ENCODE assay signal across 8 mouse cellular contexts in genomic region chr11:60914491-60914890, GRCm38 (mm10). TPM values are rescaled to one million over a fixed set of nuclear protein-coding genes. Genes with fewer than 3 reads are reported as not detected.
DNase-seq lines count a peak whose midpoint lies in the region; ATAC-seq and TF ChIP-seq lines count a peak whose summit lies in the region.

Gene Natd1, minus strand, starts transcription at chr11:60914750.

- no peak for TF ChIP-seq CTCF in kidney, adult 2 months (conservative IDR thresholded peaks at IDR 0.05; ENCODE audit: insufficient read depth, insufficient read length, low read depth, low read length)

- H3K36me3 ChIP-seq in kidney, adult 2 months (ENCODE audit: control insufficient read depth, insufficient read depth, low read length), result no peaks in the 10 kb centered on the region
- 0 out of 2 replicates have a peak, but pooled peaks cover 2% of the 10 kb centered on the region for H3K36me3 ChIP-seq in ES-E14 (ENCODE audit: control insufficient read depth, insufficient read depth, low read length, poor library complexity, severe bottlenecking)
- H3K36me3 ChIP-seq in embryonic facial prominence, embryonic 15.5 days, result no peaks in the 10 kb centered on the region
- no peaks in the 10 kb centered on the region for H3K36me3 ChIP-seq in hindbrain, embryonic 15.5 days
- H3K36me3 ChIP-seq in midbrain, embryonic 12.5 days, result no peaks in the 10 kb centered on the region

- no peaks in the 10 kb centered on the region for H3K27me3 ChIP-seq in kidney, adult 2 months (replicated peaks; ENCODE audit: control insufficient read depth, insufficient read depth, low read length)
- H3K27me3 ChIP-seq in embryonic facial prominence, embryonic 15.5 days, result no peaks in the 10 kb centered on the region
- no peaks in the 10 kb centered on the region for H3K27me3 ChIP-seq in hindbrain, embryonic 15.5 days
- no peaks in the 10 kb centered on the region; the same call in 1 of the 2 replicates for H3K27me3 ChIP-seq in midbrain, embryonic 12.5 days

- WGBS in kidney, adult 2 months, result 27% methylated on average over 7 of the region's 7 CpGs
- 22% methylated on average over 7 of the region's 7 CpGs for WGBS in embryonic facial prominence, embryonic 15.5 days
- 33% methylated on average over 7 of the region's 7 CpGs for WGBS in hindbrain, embryonic 15.5 days
- WGBS in midbrain, embryonic 12.5 days, result 39% methylated on average over 7 of the region's 7 CpGs

- no peak for ATAC-seq in embryonic facial prominence, embryonic 15.5 days (ENCODE audit: insufficient number of reproducible peaks, low FRiP score, low TSS enrichment, low read depth)
- no peak for ATAC-seq in hindbrain, embryonic 15.5 days (ENCODE audit: low FRiP score, low read depth)
- ATAC-seq in midbrain, embryonic 12.5 days (ENCODE audit: low FRiP score, low read depth), result no peak

- H3K4me2 ChIP-seq in embryonic facial prominence, embryonic 15.5 days (replicated peaks), result peak within 1 kb of the TSS; percentile 92
- H3K4me2 ChIP-seq in hindbrain, embryonic 15.5 days, result peak within 1 kb of the TSS; percentile 92
- H3K4me2 ChIP-seq in midbrain, embryonic 12.5 days (replicated peaks), result peak within 1 kb of the TSS; percentile 65

- peak within 1 kb of the TSS; percentile 87 for H3K9ac ChIP-seq in ES-E14 (ENCODE audit: insufficient read depth, low read depth, low read length, poor library complexity, severe bottlenecking)
- peak within 1 kb of the TSS; percentile 91 for H3K9ac ChIP-seq in embryonic facial prominence, embryonic 15.5 days
- peak within 1 kb of the TSS; percentile 92 for H3K9ac ChIP-seq in hindbrain, embryonic 15.5 days
- H3K9ac ChIP-seq in midbrain, embryonic 12.5 days (replicated peaks), result peak within 1 kb of the TSS; percentile 91

- H3K4me3 ChIP-seq in kidney, adult 2 months (ENCODE audit: insufficient read depth, low read depth, low read length), result peak within 1 kb of the TSS; percentile 88
- peak within 1 kb of the TSS; percentile 87 to 90 for H3K4me3 ChIP-seq in ES-E14 (ENCODE audit: insufficient read depth in 1 of 2, low read depth in 1 of 2, low read length in 2 of 2, poor library complexity in 1 of 2, severe bottlenecking in 1 of 2)
- H3K4me3 ChIP-seq in embryonic facial prominence, embryonic 15.5 days (replicated peaks), result peak within 1 kb of the TSS; percentile 87
- peak within 1 kb of the TSS; percentile 91 for H3K4me3 ChIP-seq in hindbrain, embryonic 15.5 days
- H3K4me3 ChIP-seq in midbrain, embryonic 12.5 days, result peak within 1 kb of the TSS; percentile 95

- no peaks in the 10 kb centered on the region for H3K9me3 ChIP-seq in ES-E14 (ENCODE audit: control insufficient read depth, insufficient read depth, low read depth, low read length)
- no peaks in the 10 kb centered on the region for H3K9me3 ChIP-seq in embryonic facial prominence, embryonic 15.5 days (replicated peaks)
- no peaks in the 10 kb centered on the region for H3K9me3 ChIP-seq in hindbrain, embryonic 15.5 days
- no peaks in the 10 kb centered on the region for H3K9me3 ChIP-seq in midbrain, embryonic 12.5 days

- peaks cover 22% of the 10 kb centered on the region; the same call in 1 of the 2 replicates for H3K4me1 ChIP-seq in kidney, adult 2 months (ENCODE audit: control insufficient read depth, insufficient read depth, low read length)
- peaks cover 11 to 35% of the 10 kb centered on the region in 2 experiments for H3K4me1 ChIP-seq in ES-E14 (ENCODE audit: control insufficient read depth in 2 of 2, insufficient read depth in 2 of 2, low read length in 2 of 2, poor library complexity in 1 of 2)
- peaks cover 27% of the 10 kb centered on the region for H3K4me1 ChIP-seq in embryonic facial prominence, embryonic 15.5 days
- peaks cover 36% of the 10 kb centered on the region for H3K4me1 ChIP-seq in hindbrain, embryonic 15.5 days (replicated peaks)
- peaks cover 24% of the 10 kb centered on the region for H3K4me1 ChIP-seq in midbrain, embryonic 12.5 days

- H3K27ac ChIP-seq in kidney, adult 2 months (ENCODE audit: insufficient read depth, low read depth, low read length), result peak within 1 kb of the TSS; percentile 54
- 0 out of 2 replicates have a peak within 1 kb of the TSS, but pooled peaks have one; percentile 9 for H3K27ac ChIP-seq in ES-E14 (ENCODE audit: insufficient read depth, low read depth, low read length, poor library complexity, severe bottlenecking)
- H3K27ac ChIP-seq in embryonic facial prominence, embryonic 15.5 days (replicated peaks), result peak within 1 kb of the TSS; percentile 79
- H3K27ac ChIP-seq in hindbrain, embryonic 15.5 days (replicated peaks), result peak within 1 kb of the TSS; percentile 91
- peak within 1 kb of the TSS; percentile 79 for H3K27ac ChIP-seq in midbrain, embryonic 12.5 days (replicated peaks)

- TF ChIP-seq POLR2A in kidney, adult 2 months (IDR thresholded peaks at IDR 0.05; ENCODE audit: low read depth, low read length), result no peak

- no peak for DNase-seq in kidney, adult 2 months
- no peak for DNase-seq in kidney, adult 18-20 months
- no peak for DNase-seq in ES-E14 (ENCODE audit: low read depth, low spot score)
- DNase-seq in ovary, postnatal 14 days (ENCODE audit: low spot score), result no peak
- no peak for DNase-seq in cerebellum, postnatal 36 days

- in situ Hi-C loops in ES-E14 (cut with MboI; ENCODE audit: low sequenced_read_pairs in 2 of 2, unreplicated experiment in 2 of 2), result no loop called here

TF ChIP-seq in ES-E14, 5 proteins besides CTCF, POLR2A, EP300 and RAD21:
- TF ChIP-seq HCFC1 (IDR thresholded peaks at IDR 0.05; ENCODE audit: borderline replicate concordance, insufficient read depth, low read length) (no peak), ZC3H11A (IDR thresholded peaks at IDR 0.05; ENCODE audit: borderline replicate concordance, low read depth, low read length) (no peak), ZNF384 (IDR thresholded peaks at IDR 0.05; ENCODE audit: low read depth, low read length) (no peak), MAFK (IDR thresholded peaks at IDR 0.05; ENCODE audit: insufficient read depth, low read depth, low read length) (no peak), CHD2 (IDR thresholded peaks at IDR 0.05; ENCODE audit: low read depth, low read length) (no peak)

RNA-seq across cellular contexts. Expression of gene Natd1, which starts in this region (rescaled TPM):
- polyA plus RNA-seq in kidney, adult 2 months (2012; rRNA removed), result 39.3 and 46.2 TPM in 2 replicates
- 11.0 and 14.6 TPM in 2 replicates for total RNA-seq in ES-E14 (2012; rRNA removed)
- polyA plus RNA-seq in embryonic facial prominence, embryonic 15.5 days (2015; fragmentation: Nextera tagmentation; extraction: Ambion mirVana), result 19.9 and 23.0 TPM in 2 replicates
- polyA plus RNA-seq in hindbrain, embryonic 15.5 days (2015; fragmentation: Nextera tagmentation; extraction: Ambion mirVana), result 30.8 and 32.9 TPM in 2 replicates
- 24.3 and 27.3 TPM in 2 replicates for polyA plus RNA-seq in midbrain, embryonic 12.5 days (2016; fragmentation: Nextera tagmentation; extraction: Ambion mirVana)

Comparison
In these comparisons a context has a peak if more than half of its experiments do, and no peak if none do; other contexts are left out.
1. H3K27ac ChIP-seq: peak in every context shown above with its lines; median percentile 91 in hindbrain, embryonic 15.5 days; 79 in embryonic facial prominence, embryonic 15.5 days; 79 in midbrain, embryonic 12.5 days; 54 in kidney, adult 2 months; 9 in ES-E14.